Mouse (Mus musculus) urinary bladder, adult 2 months (tissue): ENCODE measurements around the gene Blm. TPM values are rescaled to one million over a fixed set of nuclear protein-coding genes. Genes with fewer than 3 reads are reported as not detected.

ENCODE experiments used
- DNase-seq: peaks from one replicate; pipeline ENCODE4 v3.0.0; 2022; ENCODE audit warnings: low spot score
- polyA plus RNA-seq: library from polyadenylated mRNA; depleted of rRNA; stranded (reverse); fragments of >200 nt; gene quantifications from 2 replicates; pipeline ENCODE4 v1.2.3, GENCODE M21; 2012

Gene Blm
- polyA plus RNA-seq, 1 experiment = 2.3 TPM

DNA sequence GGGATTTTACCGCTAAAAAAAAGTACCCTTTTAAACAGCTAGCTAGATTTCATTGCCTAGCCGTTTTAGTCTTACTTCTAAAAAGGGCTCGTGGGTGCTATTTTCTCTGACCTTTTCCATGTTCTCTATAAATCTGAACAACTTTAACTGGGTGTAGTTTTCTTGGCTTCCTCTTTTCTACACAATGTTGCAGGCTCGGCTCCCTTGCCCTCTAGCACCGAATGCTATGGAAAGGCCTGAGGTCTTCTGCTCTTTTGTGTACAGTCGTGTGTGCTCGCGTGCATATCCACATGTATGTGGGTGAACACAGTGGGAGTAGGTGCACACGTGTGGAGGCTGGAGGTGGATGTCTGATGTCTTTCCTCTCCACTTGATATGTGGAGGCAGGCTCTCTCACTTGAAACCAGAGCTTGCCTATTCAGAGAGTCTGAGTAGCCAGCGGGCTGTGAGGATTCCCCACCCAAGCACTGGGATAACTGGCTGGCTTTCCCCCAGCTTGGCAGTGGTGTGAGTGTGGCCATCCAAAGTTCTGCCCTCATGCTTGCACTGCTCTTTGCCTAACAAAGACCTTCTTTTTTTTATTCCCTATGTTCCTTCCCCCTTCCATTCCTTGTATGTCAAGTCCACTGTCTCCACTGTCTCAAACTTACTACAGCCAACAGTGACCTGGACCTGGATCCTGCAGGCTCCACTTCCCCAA lies 95.0 kb downstream of the Blm start:
- DNase-seq = no peak

DNA sequence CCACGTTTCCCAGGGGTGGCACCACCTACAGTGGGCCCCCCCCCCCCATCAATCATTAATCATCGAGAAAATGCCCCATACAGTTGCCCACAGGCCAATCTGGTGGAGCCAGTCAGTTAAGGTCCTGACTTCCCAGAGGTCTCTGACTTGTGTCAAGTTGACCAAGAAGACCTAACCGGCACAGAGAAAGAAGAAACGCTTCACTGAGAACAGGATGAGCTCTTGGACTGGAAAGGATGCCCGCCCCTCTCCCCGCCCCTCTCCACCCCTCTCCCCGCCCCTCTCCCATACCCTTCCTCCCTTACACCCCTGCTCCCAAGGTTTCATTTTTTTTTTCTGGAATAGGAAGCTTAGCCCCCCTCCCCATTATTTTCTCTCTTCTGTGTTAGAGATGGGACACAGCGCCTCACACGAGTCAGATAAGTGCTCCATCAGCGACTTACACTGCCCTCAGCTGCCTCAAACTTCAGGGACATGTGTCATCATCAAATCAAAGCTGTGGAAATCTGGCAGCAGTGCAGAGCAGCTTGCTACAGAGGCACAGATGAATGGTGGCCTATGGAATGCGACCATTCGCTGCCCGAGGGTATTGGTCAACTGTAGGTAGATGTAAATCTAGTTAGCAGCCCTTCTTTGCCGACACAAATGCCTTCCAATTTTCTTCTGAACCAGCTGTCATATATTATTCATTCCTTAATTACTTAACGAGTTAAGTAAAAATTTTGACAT lies 95.7 kb downstream of the Blm start:
- DNase-seq = no peak

DNA sequence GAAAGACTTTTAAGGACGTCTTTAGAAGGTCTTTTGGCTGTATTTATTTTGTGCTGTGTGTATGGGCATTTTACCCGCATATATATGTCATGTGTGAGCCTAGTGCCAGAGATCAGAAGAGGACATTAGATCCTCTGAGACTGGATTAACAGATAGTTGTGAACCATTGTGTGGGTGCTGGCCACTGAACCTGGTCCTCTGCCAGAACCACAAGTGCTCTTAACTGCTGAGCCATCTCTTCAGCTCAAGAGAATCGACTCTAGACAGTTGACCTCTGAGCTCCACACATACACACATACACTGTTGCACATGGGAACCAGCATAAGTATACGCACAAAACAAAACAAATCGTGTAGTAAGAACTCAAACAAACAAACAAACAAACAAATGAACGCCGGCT lies 98.3 kb downstream of the Blm start:
- no peak for DNase-seq

DNA sequence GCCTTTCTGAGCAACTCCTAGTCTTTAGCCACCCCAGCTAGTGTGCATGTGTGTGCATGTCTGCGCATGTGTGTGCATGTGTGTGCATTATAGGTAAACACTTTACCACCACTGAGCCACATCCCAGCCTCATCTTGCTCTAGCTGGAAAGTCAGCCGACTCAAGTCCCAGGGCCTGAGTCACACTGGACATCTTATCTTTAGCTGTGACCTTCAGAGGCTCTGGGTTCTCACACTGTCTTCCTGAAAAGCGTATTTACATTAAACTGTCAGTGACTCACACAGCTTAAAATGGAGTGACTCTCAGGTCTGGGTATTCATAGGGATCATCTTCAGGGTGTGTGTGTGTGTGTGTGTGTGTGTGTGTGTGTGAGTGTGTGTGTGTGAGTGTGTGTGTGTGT lies 99.3 kb downstream of the Blm start:
- DNase-seq = no peak

DNA sequence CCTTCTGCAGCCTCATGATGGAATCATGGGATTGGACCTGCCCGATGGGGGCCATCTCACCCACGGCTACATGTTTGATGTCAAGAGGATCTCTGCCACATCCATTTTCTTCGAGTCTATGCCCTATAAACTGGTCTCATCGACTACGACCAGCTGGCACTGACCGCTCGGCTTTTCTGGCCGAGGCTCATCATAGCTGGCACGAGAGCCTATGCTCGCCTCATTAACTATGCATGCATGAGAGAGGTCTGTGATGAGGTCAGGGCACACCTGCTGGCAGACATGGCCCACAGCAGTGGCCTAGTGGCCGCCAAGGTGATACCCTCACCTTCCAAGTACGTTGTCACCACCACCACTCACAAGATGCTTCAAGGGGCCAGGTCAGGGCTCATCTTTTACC lies 105.3 kb downstream of the Blm start:
- DNase-seq = no peak

DNA sequence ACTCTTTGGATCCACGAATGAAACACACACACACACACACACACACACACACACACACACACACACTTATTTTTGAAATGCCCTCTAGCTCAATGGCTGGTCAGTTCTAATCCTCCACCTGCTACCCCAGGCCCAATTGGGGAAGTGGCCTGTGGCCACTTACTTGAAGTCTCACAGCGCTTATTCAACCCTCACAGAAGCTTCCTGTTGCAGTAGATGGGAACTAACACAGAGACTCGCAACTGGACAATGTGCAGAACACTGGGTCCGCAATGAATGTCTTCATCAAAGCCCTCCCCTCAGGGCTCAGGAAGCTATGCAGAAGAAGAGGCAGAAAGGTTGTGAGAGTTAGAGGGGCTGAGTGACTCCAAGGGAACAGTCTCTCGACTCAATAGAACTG lies 107.2 kb downstream of the Blm start:
- DNase-seq = no peak

DNA sequence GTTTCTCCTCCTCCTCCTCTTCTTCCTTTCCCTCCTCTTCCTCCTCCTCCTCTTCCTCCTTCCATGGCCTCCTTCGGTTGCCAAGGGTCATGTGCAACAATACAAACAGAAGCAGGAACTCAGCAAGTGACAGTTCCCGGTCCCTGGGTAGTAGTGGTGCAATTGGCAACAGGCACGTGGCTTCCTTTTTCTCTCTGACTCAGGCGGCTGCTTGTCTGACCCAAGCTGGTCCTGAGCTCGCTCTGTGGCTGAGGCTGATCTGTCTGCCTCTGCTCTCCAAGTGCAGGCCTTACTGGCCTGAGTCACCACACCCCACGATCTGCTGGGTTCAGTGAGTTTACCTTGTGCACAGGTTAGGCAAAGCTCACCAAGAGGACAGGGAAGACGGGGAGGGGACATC lies 108.6 kb downstream of the Blm start:
- no peak for DNase-seq

DNA sequence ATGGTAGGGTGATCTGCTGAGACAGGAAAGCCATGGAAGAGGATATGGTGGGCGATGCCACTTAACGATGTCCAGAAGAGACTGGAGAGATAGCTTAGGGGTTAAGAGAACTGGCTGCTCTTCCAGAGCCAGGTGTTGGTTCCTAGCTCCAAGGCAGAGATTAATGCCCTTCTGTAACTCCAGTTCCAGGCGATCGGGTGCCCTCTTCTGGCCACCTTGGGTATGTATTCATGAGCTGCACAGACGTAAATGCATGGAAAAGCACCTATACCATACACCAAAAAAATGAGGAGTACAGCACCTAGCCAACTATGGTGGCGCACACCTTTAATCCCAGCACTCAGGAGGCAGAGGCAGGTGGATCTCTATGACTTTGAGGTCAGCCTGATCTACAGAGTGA lies 110.2 kb downstream of the Blm start:
- DNase-seq = no peak

DNA sequence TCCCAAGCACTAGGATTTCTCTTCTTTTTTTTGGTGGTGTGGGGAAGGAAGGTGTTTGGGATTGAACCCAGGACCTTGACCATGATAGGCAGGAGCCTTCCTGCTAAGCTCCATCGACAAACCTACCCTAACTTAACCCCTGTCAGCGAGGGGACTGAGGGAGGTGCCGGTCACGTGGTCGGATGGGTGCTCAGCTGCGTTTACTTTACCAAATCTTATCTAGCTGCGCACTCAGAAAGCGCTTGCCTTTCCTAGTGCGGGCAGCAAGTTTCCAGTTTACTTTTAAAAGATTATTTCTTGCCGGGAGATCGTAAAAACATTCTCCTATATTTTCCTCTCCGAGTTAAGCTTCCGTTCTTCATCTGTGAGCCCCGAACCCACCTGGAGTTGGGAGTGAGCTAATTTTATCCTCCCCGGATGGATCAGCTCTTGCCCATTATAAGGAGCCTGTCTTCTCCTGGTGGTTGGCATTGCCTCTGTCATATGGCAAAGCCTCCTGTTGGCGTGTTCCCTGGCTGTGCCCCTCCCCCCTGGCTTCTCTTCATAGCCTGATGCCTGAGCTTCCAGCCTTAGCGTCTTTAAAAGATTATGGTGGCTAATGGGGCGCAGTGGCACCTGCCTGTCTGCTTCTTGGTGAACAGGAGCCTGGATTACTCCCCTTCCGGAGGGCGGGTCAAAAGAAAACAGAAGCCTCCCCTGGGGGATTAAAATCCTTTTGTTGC lies 112.0 kb downstream of the Blm start:
- no peak for DNase-seq

DNA sequence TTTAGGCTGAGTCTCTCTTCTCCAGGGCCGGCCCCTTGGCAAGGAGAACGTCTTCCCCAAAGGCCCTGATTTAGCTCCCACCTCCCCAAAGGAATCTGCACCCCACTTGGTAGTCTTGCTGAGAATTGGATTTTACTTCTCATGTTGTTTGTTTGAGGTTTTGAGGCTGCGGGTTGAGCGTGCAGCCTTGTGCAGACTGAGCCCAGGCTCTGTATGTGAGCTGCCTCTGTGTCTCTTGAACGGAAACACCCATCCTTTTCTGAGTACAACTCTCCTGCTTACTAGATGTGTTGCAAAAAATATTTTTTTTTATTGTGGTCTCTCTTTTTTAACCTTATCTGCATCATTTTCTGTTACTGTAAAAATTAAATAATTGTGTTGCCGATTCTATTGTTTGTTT lies 113.3 kb downstream of the Blm start:
- no peak for DNase-seq

DNA sequence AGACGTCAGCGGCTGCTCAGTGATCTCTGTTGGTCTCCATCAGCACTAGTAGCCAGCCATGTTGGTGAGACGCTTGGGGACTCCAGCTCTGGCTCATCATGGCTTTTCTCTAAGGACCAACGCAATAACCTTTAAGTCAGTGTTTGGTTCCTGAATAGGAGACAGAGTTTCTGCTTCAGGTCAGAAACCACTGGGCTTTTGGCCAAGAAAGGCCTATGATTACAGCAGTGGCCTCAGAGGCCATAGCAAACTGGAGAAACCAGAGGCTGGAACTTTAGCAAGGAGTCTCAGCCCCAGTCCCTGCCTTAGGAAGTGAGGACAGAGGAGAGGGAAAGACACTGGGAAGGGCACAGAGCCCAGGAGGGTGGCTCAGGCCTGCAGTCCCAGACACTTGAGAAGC lies 114.3 kb downstream of the Blm start:
- no peak for DNase-seq

DNA sequence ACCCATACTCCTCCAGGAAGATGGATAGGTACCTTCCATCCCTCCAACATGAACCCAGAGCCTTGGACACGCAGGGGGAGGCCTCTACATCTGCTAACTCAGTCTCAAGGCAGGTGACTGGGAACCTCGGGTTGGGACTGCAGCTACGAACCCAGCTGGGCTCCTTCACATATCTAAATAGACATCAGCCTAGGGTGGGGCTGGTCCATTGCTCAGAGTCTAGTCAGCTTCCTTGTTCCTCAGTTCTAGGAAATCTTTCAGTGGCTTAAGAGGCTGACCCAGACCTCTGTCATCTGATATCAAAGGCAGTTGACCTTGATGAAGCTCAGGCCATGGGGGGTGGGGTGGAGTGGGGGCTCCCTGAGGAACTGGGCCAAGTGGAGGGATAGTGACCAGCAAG lies 115.6 kb downstream of the Blm start:
- DNase-seq = no peak

DNA sequence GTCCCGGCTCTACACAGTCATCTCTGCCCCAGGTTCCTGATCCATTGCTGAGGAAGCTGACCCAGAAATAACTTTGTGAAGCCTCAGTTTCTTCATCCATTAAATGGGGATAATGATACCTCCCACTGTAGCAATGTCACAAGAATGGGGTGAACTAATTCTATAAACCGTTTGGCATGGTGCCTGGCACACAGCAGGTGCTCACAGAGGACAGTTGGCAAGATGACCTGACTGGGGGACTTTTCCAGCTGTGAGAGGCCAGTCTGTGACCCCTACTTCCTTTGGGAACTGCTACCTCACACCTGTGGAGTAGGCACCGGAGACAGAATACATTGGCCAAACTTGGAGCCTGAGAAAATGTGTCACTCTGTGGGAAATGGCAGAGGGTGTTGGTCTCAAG lies 116.9 kb downstream of the Blm start:
- DNase-seq = no peak

DNA sequence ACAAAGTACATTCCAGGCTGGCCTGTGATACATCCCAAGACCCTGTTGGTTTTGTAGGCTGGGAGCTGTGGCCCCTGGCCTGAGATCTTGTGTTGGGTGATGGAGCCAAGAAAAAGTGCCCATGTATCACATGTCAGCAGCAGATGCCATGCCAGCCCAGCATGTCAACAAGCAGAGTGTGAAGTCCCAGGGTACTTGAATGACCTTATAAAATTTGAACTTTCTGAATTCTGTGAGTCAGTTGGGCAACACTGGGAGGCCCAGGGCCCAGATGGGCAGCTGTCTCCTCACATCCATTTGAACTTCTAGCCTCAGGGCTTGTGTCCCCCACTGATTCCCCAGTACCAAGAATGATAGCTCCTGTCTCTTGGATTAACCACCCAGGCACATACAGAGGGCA lies 117.3 kb downstream of the Blm start:
- no peak for DNase-seq

DNA sequence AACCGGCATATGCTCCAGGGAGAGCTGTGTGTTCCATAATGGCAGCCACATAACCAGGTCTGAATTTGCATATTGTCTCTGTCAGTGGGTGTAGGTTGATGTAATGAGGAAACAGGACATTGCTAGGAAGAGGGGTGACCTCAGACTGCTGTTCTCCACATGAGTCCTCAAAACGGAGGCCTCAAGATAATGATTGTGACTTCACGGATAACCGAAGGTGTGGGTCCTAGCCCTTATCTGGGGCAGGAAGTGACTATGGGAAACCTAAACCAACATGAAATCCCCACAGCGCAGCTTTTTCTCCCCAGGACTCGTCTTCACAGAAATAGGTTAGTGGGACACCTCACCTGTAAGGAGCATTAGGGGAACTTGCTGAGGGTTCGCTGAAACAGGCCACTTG lies 118.0 kb downstream of the Blm start:
- no peak for DNase-seq

DNA sequence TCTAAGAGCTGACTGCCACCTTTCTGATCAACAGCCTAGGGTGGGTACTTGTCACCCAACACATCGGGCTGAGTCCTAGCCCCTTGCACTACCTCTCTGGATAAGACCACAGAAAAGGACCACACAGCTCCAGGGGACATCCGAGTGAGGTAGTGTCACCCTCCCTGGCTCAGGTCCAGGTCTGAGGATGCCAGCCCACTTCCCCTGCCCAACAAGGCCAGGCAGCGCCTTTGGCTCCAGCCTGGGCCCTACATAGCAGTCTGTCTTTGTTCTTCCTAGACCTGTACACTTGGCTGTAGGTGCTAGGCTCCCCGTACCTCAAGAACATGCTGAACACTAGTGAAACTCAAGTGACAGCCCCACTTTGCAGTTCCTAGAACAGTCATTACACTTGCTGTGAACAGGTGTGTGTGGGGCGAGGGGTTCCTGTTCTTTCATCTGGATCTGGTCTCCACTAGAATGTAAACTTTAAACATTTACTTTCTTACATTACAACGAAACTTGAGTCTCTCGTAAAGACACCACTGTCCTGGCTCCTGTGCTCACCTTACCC lies 120.5 kb downstream of the Blm start:
- no peak for DNase-seq

DNA sequence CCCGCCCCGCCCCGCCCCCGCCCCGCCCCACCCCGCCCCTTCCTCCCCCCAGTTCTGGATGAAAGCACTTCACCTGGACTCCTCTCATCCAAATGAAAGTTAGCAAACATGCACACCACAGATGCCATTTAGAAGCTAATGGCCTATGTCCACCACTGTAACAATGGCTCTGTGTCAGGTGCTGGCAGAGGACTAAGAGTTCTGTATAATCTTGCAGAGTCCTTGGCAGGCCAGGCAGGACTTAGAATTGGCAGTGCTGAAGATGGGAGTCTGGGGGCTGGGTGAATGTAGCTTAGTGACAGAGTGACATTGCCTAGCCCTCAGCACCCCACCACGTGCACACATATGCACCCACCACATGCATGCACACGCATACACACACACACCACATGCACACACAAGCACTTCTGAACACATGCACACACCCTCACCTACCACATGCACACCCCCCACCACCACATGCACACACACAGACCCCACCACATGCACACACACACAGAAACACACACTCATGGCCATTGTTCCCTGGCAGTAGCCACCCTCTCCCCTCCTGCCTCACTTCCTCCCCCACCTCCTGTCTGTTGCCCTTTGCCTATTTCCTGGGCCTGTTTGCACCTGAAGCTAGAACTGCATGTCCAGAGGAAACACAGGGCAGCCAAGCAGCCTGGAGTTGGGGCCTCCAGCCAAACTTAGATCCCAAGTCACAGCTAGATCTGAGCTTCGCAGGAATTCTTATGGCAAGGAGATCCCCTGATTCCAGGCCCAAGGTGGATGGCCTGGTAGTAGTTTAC lies 121.2 kb downstream of the Blm start:
- DNase-seq = no peak

DNA sequence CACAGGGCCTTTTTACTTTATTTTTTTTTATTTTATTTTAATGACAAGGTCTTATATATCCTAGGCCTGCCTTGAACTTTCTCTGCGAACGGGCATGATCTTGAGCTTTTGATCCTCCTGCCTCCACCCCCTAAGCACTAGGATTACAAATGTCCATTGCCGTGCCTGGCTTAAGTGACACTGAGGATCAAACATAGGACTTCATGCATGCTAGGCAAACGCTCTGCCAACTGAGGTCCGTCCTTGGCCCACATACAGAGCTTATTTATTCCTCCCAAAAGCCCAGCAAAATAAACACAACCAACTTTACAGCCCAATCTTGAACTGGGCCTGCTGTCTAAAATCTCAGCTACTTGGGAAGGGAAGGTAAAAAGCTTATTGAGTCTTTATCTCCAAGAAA lies 122.1 kb downstream of the Blm start:
- no peak for DNase-seq

DNA sequence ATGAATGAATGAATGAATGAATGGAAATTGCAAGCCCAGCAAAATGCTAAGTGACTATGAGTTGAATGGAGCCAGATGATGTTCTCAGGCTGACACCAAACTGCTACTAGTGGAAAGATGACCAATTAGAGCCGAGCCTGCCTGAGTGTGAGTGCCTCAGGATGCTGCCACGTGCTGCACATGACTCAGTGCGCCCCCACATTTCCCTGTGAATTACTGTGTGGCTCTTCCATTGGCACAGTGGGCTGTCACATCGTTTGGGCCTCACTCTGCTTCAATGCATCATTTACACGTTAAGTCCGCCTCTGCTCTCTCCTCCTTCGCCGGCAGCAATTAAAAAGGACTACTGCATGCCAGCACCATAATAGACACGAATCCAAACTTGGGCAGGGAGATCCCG lies 122.6 kb downstream of the Blm start:
- DNase-seq = no peak

DNA sequence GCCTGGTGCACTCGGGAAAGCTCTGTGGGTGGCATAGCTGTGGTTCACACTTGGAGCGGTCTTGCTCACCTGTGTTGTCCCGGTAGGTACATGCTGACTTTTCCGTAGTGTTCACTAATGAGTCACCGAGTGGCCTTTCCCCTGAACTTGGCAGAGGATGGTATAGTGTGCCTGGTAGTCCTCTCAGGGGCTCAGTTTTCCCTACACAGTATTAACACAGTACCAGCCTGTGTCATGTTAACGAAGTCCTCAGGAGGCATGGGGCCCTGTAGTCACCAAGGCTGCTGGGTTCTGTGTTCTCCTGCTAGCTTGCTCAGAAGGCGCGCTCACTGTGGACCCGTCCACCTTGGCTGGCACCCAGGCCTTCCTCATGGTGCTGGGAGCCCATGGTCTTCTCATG lies 124.5 kb downstream of the Blm start:
- no peak for DNase-seq

DNA sequence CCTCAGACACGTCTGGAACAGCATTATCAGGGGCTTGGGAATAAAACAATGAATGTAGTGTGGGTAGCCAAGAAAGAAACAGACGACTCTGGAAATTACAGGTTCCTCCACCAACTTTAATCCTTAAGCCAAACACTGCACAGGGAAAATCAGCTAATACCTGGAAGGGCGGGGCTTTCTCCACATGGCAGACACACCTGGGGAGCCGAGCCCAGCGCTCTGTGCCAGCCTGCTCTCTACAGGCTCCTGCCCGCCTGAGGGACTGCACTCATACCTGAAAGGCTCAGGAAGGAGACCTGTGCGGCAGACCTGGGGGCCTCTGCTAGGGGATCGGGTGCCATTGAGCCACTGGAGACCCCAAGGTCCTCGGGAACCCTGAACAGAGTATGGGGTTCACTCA lies 127.2 kb downstream of the Blm start:
- DNase-seq = no peak

DNA sequence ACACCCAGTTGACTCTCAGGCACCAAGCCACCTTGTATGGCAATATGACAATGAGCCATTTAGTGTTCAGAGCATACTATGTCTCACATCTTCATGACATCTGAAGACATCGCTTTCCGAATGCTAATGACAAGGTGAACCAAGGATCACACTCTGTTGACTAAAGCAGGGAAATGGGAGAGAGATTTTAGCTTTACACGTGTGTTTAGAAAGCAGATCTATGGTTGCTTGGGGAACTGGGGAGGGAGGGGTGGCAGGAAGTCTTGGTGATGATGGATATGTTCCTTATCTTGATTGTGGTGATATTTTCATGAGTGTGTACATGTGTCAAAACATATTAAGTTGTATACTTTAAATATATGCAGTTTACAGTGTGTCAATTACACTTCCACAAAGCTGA lies 128.7 kb downstream of the Blm start:
- DNase-seq = no peak
